Mouse (Mus musculus) neural tube, embryonic 12.5 days (tissue): ENCODE measurements around the gene Gm3415. TPM values are rescaled to one million over a fixed set of nuclear protein-coding genes. Genes with fewer than 3 reads are reported as not detected.

Source experiments
- ATAC-seq: fragments of 200-750 bp; cut with Nextera tagmentation; 2 replicates; pipeline ENCODE4 v1.8.0; 2017; ENCODE audit warnings: low read depth, mild to moderate bottlenecking, moderate TSS enrichment, moderate library complexity; ENCODE audit not compliant: low FRiP score
- H3K27ac ChIP-seq: fragments of 300-500 bp; sonication (generic); 2 replicates; pipeline ENCODE4 v1.5.1; 2016
- H3K27me3 ChIP-seq: fragments of 300-500 bp; sonication (generic); replicated peaks from 2 replicates; pipeline ENCODE4 v1.6.1; 2016; ENCODE audit warnings: mild to moderate bottlenecking
- H3K36me3 ChIP-seq: fragments of 300-500 bp; sonication (generic); 2 replicates; pipeline ENCODE4 v1.6.1; 2016; ENCODE audit warnings: mild to moderate bottlenecking
- H3K4me1 ChIP-seq: fragments of 300-500 bp; sonication (generic); 2 replicates; pipeline ENCODE4 v1.6.1; 2016
- H3K4me2 ChIP-seq: fragments of 300-500 bp; sonication (generic); replicated peaks from 2 replicates; pipeline ENCODE4 v1.6.1; 2016; ENCODE audit warnings: mild to moderate bottlenecking
- H3K4me3 ChIP-seq: fragments of 300-500 bp; sonication (generic); 2 replicates; pipeline ENCODE4 v1.5.1; 2016
- H3K9ac ChIP-seq: fragments of 300-500 bp; sonication (generic); 2 replicates; pipeline ENCODE4 v1.6.1; 2016; ENCODE audit warnings: mild to moderate bottlenecking
- H3K9me3 ChIP-seq: fragments of 300-500 bp; sonication (generic); 2 replicates; pipeline ENCODE4 v1.6.1; 2016; ENCODE audit warnings: mild to moderate bottlenecking
- WGBS: fragments of 180-500 bp; shearing (Covaris S2); methylation state at CpG from one replicate; pipeline ENCODE4 v1.1.7; 2016; 5-methylcytosine and 5-hydroxymethylcytosine counted together
- polyA plus RNA-seq: library from polyadenylated mRNA; unstranded; fragments of >200 nt; fragmentation: Nextera tagmentation; extraction: Ambion mirVana; gene quantifications from 2 replicates; pipeline ENCODE4 v1.2.1, GENCODE M21; 2016

Gene Gm3415
- polyA plus RNA-seq, 1 experiment from 2014 or later = not detected

- H3K4me3 ChIP-seq = no peak overlapping the region
- H3K27ac ChIP-seq = no peak overlapping the region
- no peaks in the 10 kb centered on the region for H3K27me3 ChIP-seq
- H3K4me1 ChIP-seq = peaks cover 3% of the 10 kb centered on the region; the same call in 1 of the 2 replicates
- no peaks in the 10 kb centered on the region for H3K9me3 ChIP-seq
- no peak for ATAC-seq
- no peak overlapping the region for H3K9ac ChIP-seq
- H3K36me3 ChIP-seq = no peaks in the 10 kb centered on the region
- H3K4me2 ChIP-seq = no peak overlapping the region
- 75% methylated on average over 5 of the region's 5 CpGs for whole genome bisulfite sequencing
Measured at GRCm38 (mm10) chr5:146607816-146608215, 51.9 kb downstream of the Gm3415 start.

Other genes starting within 250 kb of the Gm3415 start
- gene Wasf3, start 171.2 kb upstream of the Gm3415 start, polyA plus RNA-seq = 10.9 and 12.0 TPM in 2 replicates
- gene Gm6408, start 74.2 kb upstream of the Gm3415 start, polyA plus RNA-seq = not detected in 2 replicates
- not detected in 2 replicates for gene Gm6370, start 64.8 kb upstream of the Gm3415 start, polyA plus RNA-seq
- gene 4930449I24Rik, start 53.7 kb upstream of the Gm3415 start, polyA plus RNA-seq = not detected in 2 replicates
- gene Gm3402, start 42.0 kb upstream of the Gm3415 start, polyA plus RNA-seq = not detected in 2 replicates
- gene Gm3404, start 30.3 kb upstream of the Gm3415 start, polyA plus RNA-seq = not detected in 2 replicates
- gene Gm3409, start 18.5 kb upstream of the Gm3415 start, polyA plus RNA-seq = not detected in 2 replicates
- gene Gpr12, start 29.1 kb downstream of the Gm3415 start, polyA plus RNA-seq = 3.5 and 4.0 TPM in 2 replicates
- gene Usp12, start 238.9 kb downstream of the Gm3415 start, polyA plus RNA-seq = 21.4 and 24.2 TPM in 2 replicates